Mouse (Mus musculus): ENCODE results near the gene Gstm4. TPM values are rescaled to one million over a fixed set of nuclear protein-coding genes. Genes with fewer than 3 reads are reported as not detected.
A peak's percentile ranks its signal among the peaks of the same experiment; 100 is the strongest.
"Not testable (repeated sequence)": the region's sequence is repeated elsewhere in the genome, so short reads cannot be mapped to it uniquely, and the experiment has no call there.

The Gstm4 gene
- polyA plus RNA-seq, 1 experiment from 2014 or later: 15.1 TPM

DNA sequence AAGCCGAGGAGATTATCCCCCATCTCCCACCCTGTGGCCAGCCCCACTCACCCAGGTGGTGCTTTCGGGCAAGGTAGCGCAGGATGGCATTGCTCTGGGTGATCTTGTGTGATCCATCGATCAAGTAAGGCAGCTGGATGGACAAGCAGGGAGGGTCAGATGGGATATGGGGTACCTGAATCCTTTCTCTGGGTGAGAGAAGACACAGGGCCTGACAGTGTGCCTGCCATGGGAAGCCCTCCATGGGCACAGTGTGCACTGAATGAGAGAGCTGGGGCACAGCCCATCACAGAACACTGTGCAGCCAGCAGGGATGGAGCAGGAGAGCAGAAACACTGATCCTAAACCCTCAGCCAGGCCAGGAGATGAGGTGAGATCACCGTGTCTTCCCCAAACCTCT lies 28.2 kb downstream of the Gstm4 start:
- H3K79me2 ChIP-seq (ENCODE audit: inconsistent target); H3K36me3 ChIP-seq (ENCODE audit: inconsistent target): not testable (repeated sequence)
- Histone ChIP-seq H3K4me3 (ENCODE audit: inconsistent target) (peak overlapping the region; percentile 46; the same call in 1 of the 2 replicates), H3K27ac (peak overlapping the region; percentile 95; the same call in 1 of the 2 replicates)
- WGBS (ENCODE audit: missing documents): 85% methylated on average over 5 of the region's 5 CpGs

DNA sequence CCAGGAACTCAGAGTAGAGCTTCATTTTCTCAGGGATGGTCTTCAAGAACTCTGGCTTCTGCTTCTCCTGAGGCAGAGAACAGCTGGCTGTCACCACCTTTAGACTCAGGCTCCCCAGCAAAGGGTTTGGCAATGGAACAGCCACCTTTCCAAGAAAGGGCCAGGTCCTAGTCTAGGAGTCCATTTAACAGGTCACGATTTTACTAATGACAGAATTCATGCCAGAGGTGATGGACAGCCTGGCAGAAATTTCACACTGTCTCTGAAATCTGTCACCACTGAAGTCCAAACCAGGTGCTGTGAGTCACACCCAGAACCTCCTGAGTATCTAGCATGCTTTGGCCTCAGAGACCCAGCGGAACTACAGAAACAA lies 29.7 kb downstream of the Gstm4 start:
- Histone ChIP-seq H3K79me2 (ENCODE audit: inconsistent target) (no peaks in the 10 kb centered on the region; the same call in 1 of the 2 replicates), H3K4me3 (ENCODE audit: inconsistent target) (no peak overlapping the region), H3K36me3 (ENCODE audit: inconsistent target) (no peaks in the 10 kb centered on the region), H3K27ac (no peak overlapping the region)
- WGBS (ENCODE audit: missing documents): 97% methylated on average over 2 of the region's 2 CpGs

DNA sequence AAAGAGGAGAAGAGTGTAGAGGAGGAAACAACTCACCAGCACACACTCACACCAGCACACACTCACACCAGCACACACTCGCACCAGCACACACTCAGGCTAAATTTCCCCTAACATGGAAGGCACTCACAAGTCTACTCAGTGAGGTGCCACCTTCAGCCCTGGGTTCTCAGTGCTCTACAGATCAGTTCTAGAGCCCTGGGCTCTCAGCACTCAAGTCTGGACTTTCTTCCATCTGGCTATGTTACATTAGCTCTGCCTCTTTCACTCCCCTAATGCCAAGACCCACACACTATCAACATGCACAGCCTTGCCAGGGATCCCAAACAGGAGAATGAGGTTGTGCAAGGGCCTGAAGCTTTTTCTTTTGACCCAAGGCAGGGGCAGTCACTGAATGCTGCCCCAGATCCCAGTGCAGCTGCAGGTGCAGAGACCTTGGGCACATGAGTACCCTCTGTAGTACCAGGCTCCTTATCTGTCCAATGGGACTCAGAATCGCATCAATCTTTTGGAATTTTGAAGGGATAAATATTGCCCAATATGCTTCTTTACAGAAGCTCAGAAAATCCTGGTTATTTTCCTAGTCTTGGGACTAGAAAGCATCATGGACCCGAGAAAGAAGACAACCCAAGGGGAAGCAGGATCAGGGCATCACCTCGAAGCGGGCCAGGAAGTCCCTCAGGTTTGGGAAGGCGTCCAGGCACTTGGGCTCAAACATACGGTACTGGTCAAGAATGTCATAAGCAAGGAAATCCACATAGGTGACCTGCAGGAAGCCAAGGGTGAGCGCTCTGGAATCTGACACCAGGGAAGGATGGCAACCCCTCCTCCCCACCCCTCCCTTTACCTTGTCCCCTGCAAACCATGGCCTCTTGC lies 30.4 kb downstream of the Gstm4 start:
- H3K27ac ChIP-seq: peak overlapping the region; percentile 69
- no peaks in the 10 kb centered on the region for H3K36me3 ChIP-seq (ENCODE audit: inconsistent target)
- 92% methylated on average over 5 of the region's 8 CpGs for WGBS (ENCODE audit: missing documents)
- H3K79me2 ChIP-seq (ENCODE audit: inconsistent target): no peaks in the 10 kb centered on the region; the same call in 1 of the 2 replicates
- H3K4me3 ChIP-seq (ENCODE audit: inconsistent target): no peak overlapping the region

DNA sequence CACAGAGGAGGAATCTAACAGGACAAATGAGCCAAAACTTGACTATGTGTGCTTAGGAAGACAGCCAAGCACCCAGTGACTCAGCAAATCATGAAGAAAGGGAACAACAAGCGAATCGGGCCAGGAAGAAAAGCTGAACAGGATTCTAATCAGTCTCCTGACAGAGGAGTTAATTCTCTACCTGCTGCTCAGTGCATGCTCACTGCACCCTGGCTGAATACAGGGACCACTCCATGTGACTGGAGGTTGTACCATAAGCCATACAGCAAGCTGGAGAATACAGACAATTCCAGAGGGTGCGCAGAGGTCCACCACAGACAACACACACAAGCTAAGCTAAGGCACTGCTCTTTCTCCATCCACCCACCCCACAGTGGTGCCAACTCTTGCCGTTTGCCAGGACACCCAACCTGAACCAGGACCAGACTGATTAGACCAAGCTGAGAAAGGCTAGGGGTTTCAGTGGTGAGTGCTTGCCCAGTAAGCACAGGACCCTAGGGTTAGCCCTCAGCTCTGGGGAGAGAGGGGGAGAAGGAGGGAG lies 31.3 kb downstream of the Gstm4 start:
- Histone ChIP-seq H3K27ac (peak overlapping the region; percentile 69), H3K36me3 (ENCODE audit: inconsistent target) (no peaks in the 10 kb centered on the region), H3K4me3 (ENCODE audit: inconsistent target) (no peak overlapping the region), H3K79me2 (ENCODE audit: inconsistent target) (no peaks in the 10 kb centered on the region; the same call in 1 of the 2 replicates)
- 21% methylated on average over 4 of the region's 4 CpGs for WGBS (ENCODE audit: missing documents)

- Histone ChIP-seq H3K27ac (no peak overlapping the region), H3K4me3 (ENCODE audit: inconsistent target) (no peak overlapping the region), H3K79me2 (ENCODE audit: inconsistent target) (no peaks in the 10 kb centered on the region; the same call in 1 of the 2 replicates), H3K36me3 (ENCODE audit: inconsistent target) (no peaks in the 10 kb centered on the region)
- WGBS (ENCODE audit: missing documents): 98% methylated on average over 3 of the region's 3 CpGs
These were observed 33.1 kb downstream of the Gstm4 start for GRCm38 (mm10) chr3:108011558-108011957.

- WGBS (ENCODE audit: missing documents): 73% methylated on average over 2 of the region's 2 CpGs
- no peaks in the 10 kb centered on the region for H3K79me2 ChIP-seq (ENCODE audit: inconsistent target)
- no peak overlapping the region for H3K4me3 ChIP-seq (ENCODE audit: inconsistent target)
- H3K36me3 ChIP-seq (ENCODE audit: inconsistent target): no peaks in the 10 kb centered on the region
- H3K27ac ChIP-seq: peak overlapping the region; percentile 21
These were observed 34.4 kb downstream of the Gstm4 start for GRCm38 (mm10) chr3:108010286-108010685.

DNA sequence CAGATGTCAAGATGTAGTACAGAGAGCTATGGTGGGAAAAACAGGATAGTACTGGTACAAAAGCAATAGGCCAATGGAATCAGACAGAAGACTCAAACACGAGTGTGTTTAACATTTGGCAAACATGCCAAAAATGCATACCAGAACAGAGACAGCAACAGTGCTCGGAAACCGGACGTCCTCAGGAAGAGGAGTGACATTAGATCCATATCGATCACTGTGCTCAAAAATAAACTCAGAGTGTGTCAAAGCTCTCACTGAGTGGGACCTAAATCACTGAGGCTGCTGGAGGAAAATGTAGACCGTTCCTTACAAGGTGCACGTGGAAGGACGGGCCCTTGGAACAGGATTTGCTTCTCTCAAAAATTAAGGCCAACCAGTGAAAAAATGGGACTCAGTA lies 42.7 kb downstream of the Gstm4 start:
- no peak overlapping the region for H3K27ac ChIP-seq
- no peaks in the 10 kb centered on the region for H3K79me2 ChIP-seq (ENCODE audit: inconsistent target)
- H3K36me3 ChIP-seq (ENCODE audit: inconsistent target): no peaks in the 10 kb centered on the region
- 87% methylated on average over 8 of the region's 8 CpGs for WGBS (ENCODE audit: missing documents)
- no peak overlapping the region for H3K4me3 ChIP-seq (ENCODE audit: inconsistent target)

GRCm38 (mm10) chr3:107999491-107999890 lies 45.2 kb downstream of the Gstm4 start:
- Histone ChIP-seq H3K4me3 (ENCODE audit: inconsistent target) (no peak overlapping the region), H3K27ac (no peak overlapping the region), H3K36me3 (ENCODE audit: inconsistent target) (no peaks in the 10 kb centered on the region), H3K79me2 (ENCODE audit: inconsistent target) (no peaks in the 10 kb centered on the region)
- WGBS (ENCODE audit: missing documents): 93% methylated on average over 3 of the region's 3 CpGs

- Histone ChIP-seq H3K79me2 (ENCODE audit: inconsistent target) (no peaks in the 10 kb centered on the region), H3K36me3 (ENCODE audit: inconsistent target) (no peaks in the 10 kb centered on the region), H3K4me3 (ENCODE audit: inconsistent target) (no peak overlapping the region), H3K27ac (no peak overlapping the region)
- WGBS (ENCODE audit: missing documents): 85% methylated on average over 3 of the region's 3 CpGs
These were observed 46.1 kb downstream of the Gstm4 start for GRCm38 (mm10) chr3:107998591-107998990.

DNA sequence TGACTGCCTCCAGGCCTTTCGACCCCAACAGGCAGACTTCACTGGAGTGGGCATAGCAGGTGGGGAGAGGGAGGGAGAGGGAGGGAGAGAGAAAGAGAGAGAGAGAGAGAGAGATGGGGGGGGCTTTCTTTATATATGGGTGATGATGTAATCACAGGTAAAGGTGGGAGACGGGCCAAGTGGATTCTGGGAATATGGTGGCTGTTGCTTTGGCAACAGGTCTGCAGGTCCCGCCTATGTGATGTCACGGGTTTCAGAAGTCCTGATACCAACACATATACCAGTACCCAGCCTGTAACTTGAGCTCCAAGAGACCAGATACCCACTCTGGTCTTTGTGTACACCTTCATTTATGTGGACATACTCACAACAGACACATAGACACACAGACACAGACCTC lies 48.1 kb downstream of the Gstm4 start:
- H3K36me3 ChIP-seq (ENCODE audit: inconsistent target): no peaks in the 10 kb centered on the region
- H3K79me2 ChIP-seq (ENCODE audit: inconsistent target): no peaks in the 10 kb centered on the region
- no peak overlapping the region for H3K27ac ChIP-seq
- WGBS (ENCODE audit: missing documents): 97% methylated on average over 3 of the region's 4 CpGs
- no peak overlapping the region for H3K4me3 ChIP-seq (ENCODE audit: inconsistent target)

DNA sequence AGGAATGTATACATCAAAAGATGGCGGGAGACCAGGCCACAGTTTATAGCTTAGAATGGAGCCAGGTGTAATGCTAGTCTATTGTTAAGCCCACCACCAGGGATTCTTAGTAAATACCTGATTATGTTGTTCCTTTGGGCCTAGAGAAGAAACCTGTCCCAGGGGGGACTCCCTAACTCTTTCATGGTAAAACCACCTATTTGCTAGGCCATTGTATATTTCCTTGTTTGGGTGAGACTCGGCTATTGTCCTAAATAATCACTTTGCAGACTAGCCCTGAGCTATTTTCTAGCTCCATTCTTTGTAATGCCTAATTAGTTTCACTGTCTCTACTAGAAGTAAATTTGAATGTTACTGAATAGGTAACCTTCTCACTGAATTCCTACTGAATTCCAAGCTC lies 48.7 kb downstream of the Gstm4 start:
- H3K79me2 ChIP-seq (ENCODE audit: inconsistent target); H3K27ac ChIP-seq; H3K36me3 ChIP-seq (ENCODE audit: inconsistent target); H3K4me3 ChIP-seq (ENCODE audit: inconsistent target): not testable (repeated sequence)
- 100% methylated on average over 2 of the region's 2 CpGs for WGBS (ENCODE audit: missing documents)

Other genes with a start within 250 kb of the Gstm4 start
- not detected in 3 replicates for gene Eps8l3, start 167.7 kb downstream of the Gstm4 start, polyA plus RNA-seq (2018)
- gene Gstm5, start 149.1 kb downstream of the Gstm4 start, polyA plus RNA-seq (2018): 10.0 to 14.8 TPM (median 14.2 TPM) in 3 replicates
- gene Gstm7, start 113.1 kb downstream of the Gstm4 start, polyA plus RNA-seq (2018): 0.27 to 0.37 TPM in 2 of 3 replicates, not detected in the other
- not detected in 3 replicates for gene Gstm6, start 101.1 kb downstream of the Gstm4 start, polyA plus RNA-seq (2018)
- gene Gstm3, start 75.6 kb downstream of the Gstm4 start, polyA plus RNA-seq (2018): not detected in 3 replicates
- gene Gstm2, start 58.4 kb downstream of the Gstm4 start, polyA plus RNA-seq (2018): 5.8 to 12.2 TPM (median 10.0 TPM) in 3 replicates
- 150 to 391 TPM (median 384 TPM) in 3 replicates for gene Gstm1, start 26.9 kb downstream of the Gstm4 start, polyA plus RNA-seq (2018)
- gene Ampd2, start 41.8 kb upstream of the Gstm4 start, polyA plus RNA-seq (2018): 7.1 to 19.1 TPM (median 17.7 TPM) in 3 replicates
- gene Gnat2, start 47.9 kb upstream of the Gstm4 start, polyA plus RNA-seq (2018): not detected in 3 replicates
- gene Gnai3, start 101.3 kb upstream of the Gstm4 start, polyA plus RNA-seq (2018): 64.3 to 104 TPM (median 77.4 TPM) in 3 replicates
- not detected in 3 replicates for gene Gpr61, start 110.0 kb upstream of the Gstm4 start, polyA plus RNA-seq (2018)
- 0.90 to 2.1 TPM (median 1.1 TPM) in 3 replicates for gene Amigo1, start 141.4 kb upstream of the Gstm4 start, polyA plus RNA-seq (2018)
- gene Cyb561d1, start 156.3 kb upstream of the Gstm4 start, polyA plus RNA-seq (2018): 7.2 to 11.4 TPM (median 8.4 TPM) in 3 replicates
- gene Atxn7l2, start 166.0 kb upstream of the Gstm4 start, polyA plus RNA-seq (2018): 1.9 to 3.0 TPM (median 2.4 TPM) in 3 replicates
- gene Sypl2, start 181.8 kb upstream of the Gstm4 start, polyA plus RNA-seq (2018): 0.04 TPM in 1 of 3 replicates, not detected in the others
- gene Psma5, start 212.0 kb upstream of the Gstm4 start, polyA plus RNA-seq (2018): 106 to 127 TPM (median 113 TPM) in 3 replicates
- gene Sort1, start 239.2 kb upstream of the Gstm4 start, polyA plus RNA-seq (2018): 26.1 to 55.7 TPM (median 27.5 TPM) in 3 replicates

Data from macrophage (primary cell).